Mouse (Mus musculus): ENCODE measurements around the gene Wbp1.

Wbp1 gene

GRCm38 (mm10) chr6:83086121-83087035 is 35.0 kb downstream of the Wbp1 start, which contains the start of gene Lbx2:
Gene Lbx2 (plus strand): TSS chr6:83086367.
- DNase-seq (ENCODE audit: extremely low read depth, insufficient read length, low spot score) = no peak

- no peak for DNase-seq (ENCODE audit: extremely low read depth, insufficient read length, low spot score)
Measured at GRCm38 (mm10) chr6:83084477-83084876, 36.9 kb downstream of the Wbp1 start.

- no peak for DNase-seq (ENCODE audit: extremely low read depth, insufficient read length, low spot score)
Measured at GRCm38 (mm10) chr6:83083497-83083896, 37.9 kb downstream of the Wbp1 start.

GRCm38 (mm10) chr6:83080210-83080609 is 41.1 kb downstream of the Wbp1 start:
- DNase-seq (ENCODE audit: extremely low read depth, insufficient read length, low spot score) = no peak

GRCm38 (mm10) chr6:83078324-83078858 is 43.0 kb downstream of the Wbp1 start:
- DNase-seq (ENCODE audit: extremely low read depth, insufficient read length, low spot score) = peak; percentile 96

- DNase-seq (ENCODE audit: extremely low read depth, insufficient read length, low spot score) = no peak
Measured at GRCm38 (mm10) chr6:83077630-83078323, 43.6 kb downstream of the Wbp1 start, which contains the start of gene Pcgf1. Gene Pcgf1 (plus strand): TSS chr6:83077869.

- DNase-seq (ENCODE audit: extremely low read depth, insufficient read length, low spot score) = no peak
Measured at GRCm38 (mm10) chr6:83074979-83075378, 46.4 kb downstream of the Wbp1 start.

GRCm38 (mm10) chr6:83071220-83071619 is 50.1 kb downstream of the Wbp1 start:
- no peak for DNase-seq (ENCODE audit: extremely low read depth, insufficient read length, low spot score)

- DNase-seq (ENCODE audit: extremely low read depth, insufficient read length, low spot score) = no peak
Measured at GRCm38 (mm10) chr6:83070311-83071219, 50.8 kb downstream of the Wbp1 start.

- no peak for DNase-seq (ENCODE audit: extremely low read depth, insufficient read length, low spot score)
Measured at GRCm38 (mm10) chr6:83070247-83070310, 51.3 kb downstream of the Wbp1 start, which contains the start of gene Tlx2. Gene Tlx2 (minus strand): TSS chr6:83070293.

GRCm38 (mm10) chr6:83069488-83070246 is 51.7 kb downstream of the Wbp1 start:
- no peak for DNase-seq (ENCODE audit: extremely low read depth, insufficient read length, low spot score)

All from 3134 (cell line).